Mouse (Mus musculus) bone marrow, adult 2 months (tissue): ENCODE results near the gene Fam19a3.

Source experiments
- CTCF ChIP-seq: fragments of 200-500 bp; IDR thresholded peaks from 2 replicates; pipeline ENCODE4 v1.5.1; 2011; ENCODE audit warnings: low read length, control low read depth; ENCODE audit not compliant: control insufficient read depth, insufficient read depth
- POLR2A ChIP-seq: fragments of 200-500 bp; IDR thresholded peaks from 2 replicates; pipeline ENCODE4 v1.6.1; 2011; ENCODE audit warnings: low read depth, mild to moderate bottlenecking, control low read depth, low read length, borderline replicate concordance; ENCODE audit not compliant: control insufficient read depth

GRCm38 (mm10) chr3:104788075-104788474 lies 6.4 kb upstream of the Fam19a3 start, which contains the start of gene Rhoc:
- TF ChIP-seq CTCF (no peak), POLR2A (no peak)
